Mouse (Mus musculus) fat pad, adult 2 months (tissue): ENCODE results near the gene Mdm2.

ENCODE experiments used
- DNase-seq: peaks from one replicate; pipeline ENCODE4 v3.0.0-alpha.2; 2011; ENCODE audit warnings: low read depth, low spot score; ENCODE audit errors: extremely low read depth

Gene Mdm2

DNA sequence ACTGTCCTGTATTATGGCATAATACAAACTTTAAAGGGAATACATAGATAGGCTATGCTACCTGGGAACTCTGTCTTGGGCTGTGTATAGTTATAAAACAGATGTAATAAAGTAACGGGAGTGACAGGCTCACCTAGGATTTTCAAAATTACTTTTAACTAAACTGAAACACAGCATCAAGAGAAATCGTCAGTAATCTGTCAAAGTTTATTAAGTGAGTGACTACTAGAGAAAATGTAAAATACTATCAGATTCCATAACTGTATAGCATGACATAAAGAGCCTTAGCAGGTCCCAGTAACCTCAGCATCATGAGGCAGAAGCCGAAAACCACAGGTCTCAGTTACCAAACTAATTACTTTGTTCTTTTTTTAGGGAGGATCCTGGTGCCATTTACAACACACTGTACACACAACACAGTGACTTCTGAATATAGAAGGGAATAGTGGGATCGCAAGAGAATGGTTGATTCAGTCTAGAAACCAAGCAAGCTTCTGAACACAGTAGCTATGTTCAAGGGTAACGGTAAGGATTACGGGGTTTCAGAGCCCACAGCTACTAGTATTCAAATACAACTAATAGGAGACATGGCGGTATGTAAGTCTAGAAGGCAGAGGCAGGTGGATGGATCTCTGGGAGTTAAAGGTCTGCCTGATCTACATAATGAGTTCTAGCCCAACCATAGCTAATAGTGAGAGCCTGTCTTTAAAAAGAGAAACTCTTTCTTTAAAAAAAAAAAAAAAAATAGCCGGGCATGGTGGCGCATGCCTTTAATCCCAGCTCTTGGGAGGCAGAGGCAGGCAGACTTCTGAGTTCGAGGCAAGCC is 12.0 kb downstream of the Mdm2 start:
- no peak for DNase-seq

DNA sequence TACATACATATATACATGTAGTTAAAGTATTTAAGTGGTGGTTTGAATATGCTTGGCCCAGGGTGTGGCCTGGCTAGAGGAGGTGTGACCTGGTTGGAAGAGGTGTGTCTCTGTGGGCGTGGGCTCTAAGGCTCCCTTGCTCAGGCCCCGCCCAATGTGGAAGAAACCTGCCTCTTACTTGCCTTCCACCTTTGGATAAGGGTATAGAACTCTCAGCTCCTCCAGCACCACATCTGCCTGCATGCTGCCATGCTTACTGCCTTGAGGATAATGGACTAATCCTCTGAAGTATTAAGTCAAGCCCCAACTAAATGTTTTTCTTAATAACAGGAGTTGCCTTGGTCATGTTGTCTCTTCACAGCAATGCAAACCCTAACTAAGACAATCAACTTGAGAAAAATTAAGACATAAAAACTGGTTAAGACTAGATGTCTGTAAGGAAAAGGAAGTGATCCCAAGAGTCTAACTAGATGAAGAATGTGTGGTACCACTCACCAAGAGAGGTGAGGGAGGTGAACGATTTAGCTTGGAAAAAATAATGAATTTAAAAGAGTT is 12.9 kb downstream of the Mdm2 start:
- DNase-seq: no peak

DNA sequence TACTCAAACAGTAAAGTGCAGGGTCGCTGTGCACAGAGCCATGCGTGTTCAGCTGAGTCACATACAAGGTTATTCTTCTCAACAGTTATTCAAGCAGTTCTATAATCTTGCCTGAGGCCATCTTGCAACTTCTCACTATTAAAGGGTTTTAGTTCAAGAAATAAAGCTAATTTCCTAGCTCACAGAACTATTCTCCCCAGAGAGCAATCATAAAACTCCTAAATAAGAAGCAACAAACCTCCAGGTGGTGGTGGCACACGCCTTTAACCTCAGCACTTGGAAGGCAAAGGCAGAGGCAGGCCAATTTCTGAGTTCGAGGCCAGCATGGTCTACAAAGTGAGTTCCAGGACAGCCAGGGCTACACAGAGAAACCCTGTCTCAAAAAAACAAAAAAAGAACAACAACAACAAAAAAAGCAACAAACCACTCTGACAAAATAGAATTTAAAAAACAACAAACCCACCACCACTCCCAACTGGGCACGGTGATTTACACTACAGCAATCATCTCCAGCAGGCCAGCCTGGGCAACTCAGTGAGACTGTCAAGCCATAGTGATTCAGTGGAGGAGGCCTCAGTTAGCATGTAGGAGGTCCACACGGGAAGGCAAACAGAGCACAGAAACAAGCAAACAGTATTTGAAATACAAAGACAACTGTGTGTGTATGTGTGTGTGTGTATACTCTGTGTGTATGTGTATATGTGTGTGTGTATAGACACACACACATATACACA is 13.6 kb downstream of the Mdm2 start:
- no peak for DNase-seq

DNA sequence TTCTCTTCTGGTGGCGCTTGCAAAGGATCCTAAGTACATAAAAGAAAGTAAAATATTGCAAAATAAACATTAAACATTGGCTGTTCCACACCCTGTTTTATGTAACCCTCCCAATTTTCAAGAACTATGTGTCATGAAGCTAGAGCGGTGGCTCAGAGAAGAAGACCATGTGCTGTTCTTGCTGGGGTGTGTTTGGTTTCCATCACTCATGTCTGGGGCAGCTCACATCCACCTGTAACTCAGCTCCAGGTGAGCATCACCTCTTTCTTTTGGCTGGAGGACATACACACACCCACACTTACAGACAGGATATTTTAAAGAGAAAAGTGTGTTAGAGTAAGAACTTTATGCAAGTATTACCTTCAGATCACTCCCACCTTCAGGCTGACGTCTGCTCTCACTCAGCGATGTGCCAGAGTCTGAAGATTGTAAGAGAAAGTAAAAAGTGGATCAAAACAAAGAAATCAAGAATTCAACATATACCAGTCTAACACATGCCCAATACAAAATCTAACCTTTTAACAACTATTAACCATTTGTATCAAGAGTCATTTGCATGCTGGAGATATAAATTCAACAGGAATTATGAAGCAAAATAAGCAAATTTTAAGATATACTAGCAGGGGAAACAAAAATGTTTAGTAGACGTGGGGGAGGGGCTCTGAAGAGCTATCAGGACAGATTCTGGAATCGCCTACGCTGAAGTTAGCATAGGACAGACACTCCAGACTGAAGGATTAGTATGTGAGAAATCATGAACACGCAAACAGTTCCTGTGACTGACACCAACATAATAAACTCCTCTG is 14.3 kb downstream of the Mdm2 start:
- no peak for DNase-seq

DNA sequence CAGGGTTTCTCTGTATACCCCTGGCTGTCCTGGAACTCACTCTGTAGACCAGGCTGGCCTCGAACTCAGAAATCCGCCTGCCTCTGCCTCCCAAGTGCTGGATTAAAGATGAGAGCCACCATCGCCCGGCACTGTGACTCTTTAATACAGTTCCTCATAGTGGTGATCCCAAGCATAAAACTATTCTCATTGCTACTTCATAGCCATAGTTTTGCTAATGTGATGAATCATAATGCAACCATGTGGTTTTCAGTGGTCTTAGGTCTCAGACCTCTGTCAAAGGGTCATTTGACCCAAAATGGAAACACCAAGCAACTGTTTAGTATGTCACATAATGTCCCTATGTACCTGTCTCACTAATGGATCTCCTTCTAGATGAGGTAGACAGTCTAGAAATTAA is 15.0 kb downstream of the Mdm2 start:
- no peak for DNase-seq

DNA sequence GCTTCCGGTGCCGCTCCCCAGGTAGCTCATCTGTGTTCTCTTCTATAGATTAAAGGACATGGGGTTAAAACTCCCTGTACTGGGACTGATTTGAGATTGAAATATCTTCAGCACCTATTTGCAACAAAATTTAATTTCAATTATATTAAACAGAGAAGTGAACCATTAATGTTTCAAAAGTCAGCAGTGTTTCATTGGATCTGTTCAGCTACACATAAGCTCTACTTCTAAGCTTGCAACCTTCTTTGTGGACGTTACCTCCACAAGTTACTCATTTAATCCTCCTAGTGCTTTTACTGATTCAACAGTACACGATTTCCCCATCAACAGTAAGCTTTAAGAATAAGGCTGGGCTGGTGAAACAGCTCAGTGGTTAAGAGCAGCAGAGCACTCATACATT is 15.5 kb downstream of the Mdm2 start:
- no peak for DNase-seq

DNA sequence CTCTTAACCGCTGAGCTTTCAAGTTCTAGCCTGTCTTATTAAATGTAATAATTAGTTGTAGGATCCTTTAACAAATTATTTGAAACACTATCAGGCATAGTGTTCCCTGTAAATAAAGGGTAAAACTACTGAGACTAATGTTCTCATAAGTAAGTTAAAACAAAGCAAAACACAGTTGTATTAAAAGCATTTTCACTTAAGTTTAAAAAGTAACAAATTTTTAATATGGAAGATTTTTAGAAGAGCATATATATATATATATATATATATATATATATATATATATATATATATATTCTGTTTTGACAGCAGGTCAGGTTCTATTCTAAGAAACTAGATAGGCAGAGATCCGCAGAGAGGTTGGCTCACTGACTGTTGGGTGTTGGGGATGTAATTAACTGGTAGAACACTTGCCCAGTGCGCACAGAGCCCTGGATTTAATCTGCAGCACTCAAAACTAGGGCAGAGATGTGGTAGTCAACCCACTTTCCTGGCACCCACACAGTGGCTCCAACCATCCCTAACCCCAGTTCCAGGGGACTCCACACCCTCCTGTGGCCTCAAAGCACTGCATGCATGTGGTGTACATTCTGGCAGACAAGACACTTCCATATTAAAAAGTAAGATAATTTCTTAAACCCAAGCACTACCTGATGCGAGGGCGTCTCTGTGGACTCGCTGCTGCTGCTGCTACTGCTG is 16.2 kb downstream of the Mdm2 start:
- DNase-seq: no peak

DNA sequence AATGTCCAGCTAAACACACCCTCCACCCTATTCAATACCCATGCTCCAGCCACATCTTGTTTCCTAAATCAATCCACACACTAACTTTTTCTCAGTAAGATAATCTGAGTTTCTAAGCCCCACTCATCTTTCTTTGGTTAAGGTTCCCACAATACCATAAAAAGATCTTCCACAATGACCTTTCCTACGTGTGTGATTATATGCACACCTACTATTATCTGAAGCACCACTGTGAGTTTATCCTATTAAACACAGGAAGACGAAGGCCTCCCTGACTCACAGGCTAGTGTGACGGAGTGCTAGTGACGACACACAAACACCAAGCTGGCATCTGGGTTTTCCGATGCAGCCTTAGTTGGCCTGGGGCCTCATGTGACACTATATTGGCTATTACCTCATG is 17.6 kb downstream of the Mdm2 start:
- DNase-seq: no peak

DNA sequence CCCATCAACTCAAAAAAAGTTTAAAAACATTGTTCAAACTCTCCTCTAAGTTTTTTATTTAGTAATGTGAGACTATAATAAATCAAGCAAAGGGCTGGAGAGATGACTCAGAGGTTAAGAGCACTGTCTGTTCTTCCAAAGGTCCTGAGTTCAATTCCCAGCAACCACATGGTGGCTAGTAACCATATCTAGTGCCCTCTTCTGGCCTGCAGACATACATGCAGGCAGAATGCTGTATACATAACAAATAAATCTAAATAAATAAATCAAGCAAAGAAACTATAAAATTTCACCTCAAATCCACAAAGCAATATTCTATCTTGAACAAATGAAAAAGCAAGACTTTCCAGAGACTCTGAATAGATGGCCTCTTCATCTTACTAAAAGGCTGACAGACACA is 18.4 kb downstream of the Mdm2 start:
- DNase-seq: no peak

DNA sequence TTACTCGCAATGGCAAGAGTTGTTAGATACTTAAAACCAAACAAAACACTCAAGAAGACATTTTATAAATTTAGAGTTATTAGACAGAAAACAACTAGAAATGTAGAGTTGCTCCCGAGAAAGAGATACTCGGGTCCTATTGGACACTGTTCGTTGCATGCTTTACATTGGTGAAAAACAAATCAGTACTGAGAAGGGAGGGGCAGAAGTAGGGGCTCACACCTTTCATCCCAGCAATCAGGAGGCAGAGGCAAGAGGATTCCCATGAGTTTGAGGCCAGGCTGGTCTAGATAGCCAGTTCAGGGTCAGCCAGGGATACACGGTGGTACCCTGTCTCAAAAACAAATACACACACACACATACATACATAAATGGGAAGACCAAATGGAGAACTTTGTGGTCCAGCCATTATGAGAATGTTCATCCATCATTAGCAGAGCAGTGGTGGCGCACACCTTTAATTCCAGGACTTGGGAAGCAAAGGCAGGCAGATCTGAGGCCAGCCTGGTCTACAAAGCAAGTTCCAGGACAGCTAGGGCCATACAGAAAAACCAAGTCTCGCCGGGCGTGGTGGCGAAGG is 19.1 kb downstream of the Mdm2 start:
- DNase-seq: no peak

DNA sequence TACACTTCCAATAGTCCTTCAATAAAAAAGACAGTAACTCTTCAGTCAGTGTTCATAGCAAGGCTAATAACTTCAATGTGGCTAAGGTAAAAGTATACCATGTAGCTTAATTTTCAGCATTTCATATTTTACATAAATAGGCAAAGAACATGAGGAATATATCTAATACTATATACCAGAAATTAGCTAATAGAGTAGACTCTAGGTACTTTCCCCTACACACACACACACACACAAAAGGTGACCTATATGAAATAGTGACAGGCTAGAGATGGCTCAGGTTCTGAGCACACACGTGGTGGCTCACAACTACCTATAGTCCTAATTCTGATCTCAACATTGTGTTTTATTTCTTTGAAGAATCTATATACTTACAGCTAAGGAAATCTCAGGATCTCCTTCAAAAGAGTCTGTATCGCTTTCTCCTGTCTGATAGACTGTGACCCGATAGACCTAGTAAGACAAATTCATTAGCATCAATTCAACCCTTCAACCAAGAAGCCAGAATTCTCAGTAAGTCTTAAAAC is 19.7 kb downstream of the Mdm2 start:
- no peak for DNase-seq

DNA sequence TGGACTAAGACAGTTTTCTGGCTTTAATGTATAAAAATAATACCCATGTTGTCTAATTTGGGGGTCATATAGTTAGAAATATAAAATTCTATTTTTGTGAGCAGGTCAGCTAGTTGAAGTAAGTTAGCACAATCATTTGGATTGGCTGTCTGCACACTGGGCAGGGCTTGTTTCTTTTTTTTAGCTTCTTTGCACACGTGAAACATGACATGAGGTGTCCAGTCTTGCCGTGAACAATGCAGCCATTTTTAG is 20.5 kb downstream of the Mdm2 start:
- DNase-seq: no peak

DNA sequence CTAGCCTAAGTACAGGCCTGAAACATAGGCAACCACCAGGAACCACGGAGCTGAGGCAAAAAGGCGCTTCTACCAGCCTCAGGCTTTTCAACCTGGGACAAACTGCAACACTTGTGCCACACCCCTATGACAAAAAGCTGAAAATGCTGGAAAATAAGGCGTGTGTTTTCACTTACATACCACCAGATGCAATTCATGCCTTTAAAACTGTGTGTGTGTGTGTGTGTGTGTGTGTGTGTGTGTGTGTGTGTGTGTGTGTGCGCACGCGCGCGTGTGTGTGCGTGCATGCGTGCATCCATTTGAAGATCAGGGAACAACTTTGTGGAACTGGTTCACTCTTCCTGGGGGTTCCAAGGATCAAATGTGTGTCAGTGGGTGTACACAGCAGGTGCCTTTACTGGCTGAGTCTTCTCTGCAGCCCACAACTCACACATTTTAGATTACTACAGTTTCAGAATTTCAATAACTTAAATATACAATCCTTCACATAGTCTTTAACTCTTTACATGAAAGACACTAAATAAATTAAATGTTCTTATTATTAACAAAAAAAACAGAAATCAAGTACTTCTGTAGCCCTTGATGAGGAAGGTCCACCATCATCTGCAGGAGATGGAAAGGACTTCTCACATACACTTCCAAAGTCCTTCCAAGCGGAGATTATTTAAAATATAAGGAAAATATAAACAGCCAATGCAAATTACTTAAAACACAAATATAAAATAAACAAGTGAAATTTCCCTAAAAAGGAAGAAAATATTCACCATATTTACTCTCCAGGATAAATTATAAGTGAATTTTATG is 21.1 kb downstream of the Mdm2 start:
- DNase-seq: no peak

DNA sequence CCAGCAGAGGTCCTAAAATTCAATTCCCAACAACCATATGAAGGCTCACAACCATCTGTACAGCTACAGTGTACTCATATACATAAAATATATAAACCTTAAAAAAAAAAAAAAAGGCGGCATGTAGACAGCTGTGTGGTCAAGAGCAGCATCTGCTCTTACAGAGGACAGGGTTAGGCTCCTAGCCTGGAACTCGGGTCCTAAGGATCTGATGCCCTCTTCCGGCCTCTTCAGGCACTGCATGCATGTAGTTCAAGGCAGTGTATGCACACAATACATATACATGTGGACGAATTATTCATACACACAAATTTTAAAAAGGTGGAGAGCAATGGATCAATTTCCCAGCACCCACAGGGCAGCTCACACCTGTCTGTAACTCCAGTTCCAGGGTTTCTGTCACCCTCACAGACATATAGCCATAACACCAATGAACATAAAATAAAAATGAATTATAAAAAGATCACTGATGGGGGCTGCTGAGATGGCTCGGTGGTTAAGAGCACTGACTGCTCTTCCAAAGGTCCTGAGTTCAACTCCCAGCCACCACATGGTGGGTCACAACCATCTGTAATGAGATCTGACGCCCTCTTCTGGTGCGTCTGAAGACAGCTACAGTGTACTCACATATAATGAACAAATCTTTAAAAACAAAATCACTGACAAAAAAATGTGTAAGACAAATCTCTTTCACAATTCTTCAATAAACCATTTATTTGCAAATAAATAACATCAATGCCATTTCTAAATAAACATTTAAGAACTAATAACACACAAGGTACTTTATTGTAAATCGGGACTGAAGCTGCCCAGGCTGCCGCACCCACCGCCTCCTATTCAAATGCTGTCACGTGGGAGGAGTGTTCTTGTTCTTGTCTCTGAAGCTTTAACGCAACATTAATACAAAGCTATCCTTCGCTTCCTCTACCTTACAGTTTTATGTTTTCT is 22.1 kb downstream of the Mdm2 start:
- DNase-seq: no peak

DNA sequence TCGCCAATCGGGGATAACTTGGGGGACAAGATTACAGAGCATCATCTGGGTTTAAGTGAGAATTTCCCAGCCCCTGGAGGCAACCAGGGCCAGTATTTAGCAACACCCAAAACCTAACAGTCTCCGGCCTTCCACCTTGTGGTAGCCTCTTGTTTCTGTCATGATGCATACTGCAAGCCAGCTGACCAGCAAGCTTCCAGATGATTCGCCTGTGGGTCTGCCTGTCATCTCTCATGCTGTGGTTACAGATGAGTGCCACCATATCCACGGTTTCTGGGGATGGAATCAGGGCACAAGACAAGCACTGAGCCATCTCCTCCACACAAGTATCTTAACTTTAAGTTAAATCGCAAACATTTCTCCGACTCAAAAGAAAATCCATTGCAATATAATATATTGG is 23.0 kb downstream of the Mdm2 start:
- no peak for DNase-seq

DNA sequence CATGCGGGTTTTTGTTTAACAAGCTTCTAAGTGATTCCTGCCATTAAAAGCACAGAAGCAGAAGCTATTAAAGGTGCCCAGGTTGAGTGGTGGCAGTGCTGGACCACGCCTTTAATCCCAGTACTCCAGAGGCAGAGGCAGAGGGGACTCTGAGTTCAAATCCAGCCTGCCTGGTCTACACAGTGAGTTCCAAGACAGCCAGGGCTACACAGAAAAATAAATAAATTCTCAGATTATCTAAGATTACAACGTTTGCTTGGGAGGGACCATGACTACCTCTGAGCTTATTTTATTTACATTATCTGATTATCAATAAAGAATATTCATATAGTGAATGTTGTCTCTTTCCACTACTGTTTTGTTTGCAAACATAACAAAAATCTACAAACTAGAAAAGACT is 23.5 kb downstream of the Mdm2 start:
- no peak for DNase-seq

DNA sequence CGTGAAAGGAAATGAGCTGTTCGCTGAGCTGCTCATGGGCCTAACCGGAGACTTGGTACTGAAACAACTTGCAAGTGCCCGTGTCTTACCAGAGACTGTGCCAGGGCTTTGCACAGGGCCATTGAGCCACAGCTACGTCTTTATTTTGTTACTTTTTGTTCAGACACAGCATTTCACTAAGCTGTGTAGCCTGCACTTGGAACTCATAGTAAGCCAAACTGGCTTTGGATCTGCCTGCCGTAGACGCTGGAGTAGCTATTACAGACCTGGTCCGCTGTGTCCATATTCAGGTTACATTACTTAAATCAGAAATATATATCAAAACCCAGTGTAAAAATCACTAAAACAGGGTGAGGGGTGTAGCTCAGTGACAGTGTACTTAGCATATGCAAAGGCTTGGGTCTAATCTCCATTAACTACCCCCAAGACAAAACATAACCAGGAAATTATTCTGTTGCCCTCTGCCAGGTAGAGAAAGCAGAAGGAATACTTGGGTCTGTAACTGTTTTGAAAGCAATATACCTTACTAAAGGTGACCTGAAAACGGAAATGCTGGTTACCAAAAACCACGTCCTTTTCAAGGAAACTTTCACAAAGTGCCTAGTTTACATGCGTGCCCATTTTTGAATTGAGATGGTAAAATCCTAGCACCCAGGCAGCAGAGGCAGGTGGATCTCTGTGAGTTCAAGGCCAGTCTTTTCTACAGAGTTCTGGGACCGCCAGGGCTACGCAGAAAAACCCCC is 24.5 kb downstream of the Mdm2 start:
- DNase-seq: no peak
